Mouse (Mus musculus) CH12.LX (cell line): Measurements from ENCODE around the gene Hspa12a. TPM values are rescaled to one million over a fixed set of nuclear protein-coding genes. Genes with fewer than 3 reads are reported as not detected.

Source experiments
- DNase-seq: peaks from one replicate; pipeline ENCODE4 v3.0.0-alpha.2; 2013; ENCODE audit errors: extremely low read depth
- H3K27ac ChIP-seq: 2 replicates; pipeline ENCODE4 v1.5.1; 2012; ENCODE audit warnings: low read depth, mild to moderate bottlenecking, control low read depth, moderate library complexity; ENCODE audit not compliant: insufficient read depth
- H3K27me3 ChIP-seq: replicated peaks from 2 replicates; pipeline ENCODE3; 2012; ENCODE audit warnings: inconsistent platforms
- H3K36me3 ChIP-seq, 2 experiments: replicated peaks in 1 of 2; 2 replicates each; pipeline versions ENCODE3 to v1.6.1; 2012; ENCODE audit warnings: inconsistent platforms in 1 of 2, low read length in 1 of 2, mild to moderate bottlenecking in 1 of 2, mixed read lengths in 1 of 2, moderate library complexity in 1 of 2; ENCODE audit not compliant: control insufficient read depth in 1 of 2, insufficient read depth in 1 of 2
- H3K4me1 ChIP-seq, 2 experiments: 2 replicates each; pipeline ENCODE4 v1.6.1; 2012; ENCODE audit warnings: inconsistent platforms in 1 of 2, moderate library complexity in 1 of 2; ENCODE audit not compliant: insufficient read depth in 2 of 2, control insufficient read depth in 1 of 2
- H3K4me2 ChIP-seq: 2 replicates; pipeline ENCODE4 v1.6.1; 2012; ENCODE audit warnings: low read depth, mild to moderate bottlenecking, control low read depth; ENCODE audit not compliant: poor library complexity, insufficient read depth, severe bottlenecking
- H3K4me3 ChIP-seq, 3 experiments: fragments of 150-350 bp in 1 of 3; sonication (generic) in 1 of 3; replicated peaks in 1 of 3; 2 replicates each; pipeline versions ENCODE3 to v1.5.1; 2011 to 2012; ENCODE audit warnings: low read depth in 2 of 3, low read length in 2 of 3, mild to moderate bottlenecking in 2 of 3, moderate library complexity in 2 of 3, control low read depth in 1 of 3, improper control_type of control experiment in 1 of 3, inconsistent platforms in 1 of 3, mixed read lengths in 1 of 3; ENCODE audit not compliant: poor library complexity in 1 of 3
- H3K79me2 ChIP-seq: replicated peaks from 2 replicates; pipeline ENCODE4 v1.6.1; 2012; ENCODE audit warnings: mild to moderate bottlenecking, moderate library complexity; ENCODE audit not compliant: control insufficient read depth, poor library complexity, insufficient read depth, severe bottlenecking; ENCODE audit errors: extremely low read depth
- H3K9ac ChIP-seq: 2 replicates; pipeline ENCODE4 v1.6.1; 2012; ENCODE audit warnings: low read depth, mild to moderate bottlenecking, control low read depth, moderate library complexity; ENCODE audit not compliant: insufficient read depth
- H3K9me3 ChIP-seq: replicated peaks from 2 replicates; pipeline ENCODE3; 2012; ENCODE audit warnings: low read length, inconsistent platforms, mixed read lengths
- CHD1 ChIP-seq: IDR thresholded peaks from 2 replicates; pipeline ENCODE4 v1.6.1; 2012; ENCODE audit warnings: low read depth, low read length, improper control_type of control experiment, inconsistent platforms
- CHD2 ChIP-seq: IDR thresholded peaks from 2 replicates; pipeline ENCODE4 v1.6.1; 2011; ENCODE audit warnings: low read length, improper control_type of control experiment
- CTCF ChIP-seq, 2 experiments: IDR thresholded peaks in 1 of 2; conservative IDR thresholded peaks in 1 of 2; 2 replicates each; pipeline ENCODE4 v1.5.1; 2011 to 2012; ENCODE audit warnings: low read depth in 2 of 2, low read length in 2 of 2, improper control_type of control experiment in 1 of 2, inconsistent platforms in 1 of 2, mild to moderate bottlenecking in 1 of 2, moderate library complexity in 1 of 2
- E2F4 ChIP-seq: IDR thresholded peaks from 2 replicates; pipeline ENCODE4 v1.6.1; 2011; ENCODE audit warnings: low read depth, low read length, improper control_type of control experiment; ENCODE audit not compliant: insufficient replicate concordance
- JUN ChIP-seq: IDR thresholded peaks from 2 replicates; pipeline ENCODE4 v1.6.1; 2011; ENCODE audit warnings: low read depth, mild to moderate bottlenecking, low read length, improper control_type of control experiment, moderate library complexity; ENCODE audit not compliant: insufficient read depth
- MAX ChIP-seq: IDR thresholded peaks from 2 replicates; pipeline ENCODE4 v1.6.1; 2011; ENCODE audit warnings: low read length, improper control_type of control experiment
- MAZ ChIP-seq: IDR thresholded peaks from 2 replicates; pipeline ENCODE4 v1.6.1; 2012; ENCODE audit warnings: low read depth, mild to moderate bottlenecking, inconsistent platforms, low read length, improper control_type of control experiment, moderate library complexity
- MEF2A ChIP-seq: IDR thresholded peaks from 2 replicates; pipeline ENCODE4 v1.6.1; 2014; ENCODE audit warnings: low read depth, mild to moderate bottlenecking, inconsistent platforms, low read length, improper control_type of control experiment, borderline replicate concordance
- MYC ChIP-seq: IDR thresholded peaks from 2 replicates; pipeline ENCODE4 v1.6.1; 2011; ENCODE audit warnings: low read depth, mild to moderate bottlenecking, improper control_type of control experiment, low read length
- NELFE ChIP-seq: IDR thresholded peaks from 2 replicates; pipeline ENCODE4 v1.6.1; 2011; ENCODE audit warnings: low read depth, low read length, improper control_type of control experiment
- NRF1 ChIP-seq: IDR thresholded peaks from 2 replicates; pipeline ENCODE4 v1.6.1; 2014; ENCODE audit warnings: low read depth, mild to moderate bottlenecking, inconsistent platforms, low read length, improper control_type of control experiment, moderate library complexity
- POLR2A ChIP-seq: IDR thresholded peaks from 2 replicates; pipeline ENCODE4 v1.6.1; 2011; ENCODE audit warnings: low read depth, mild to moderate bottlenecking, improper control_type of control experiment, low read length
- RAD21 ChIP-seq: IDR thresholded peaks from 2 replicates; pipeline ENCODE4 v1.6.1; 2011; ENCODE audit warnings: low read depth, mild to moderate bottlenecking, low read length, improper control_type of control experiment, moderate library complexity
- RCOR1 ChIP-seq: conservative IDR thresholded peaks from 2 replicates; pipeline ENCODE4 v1.6.1; 2012; ENCODE audit warnings: low read depth, mild to moderate bottlenecking, inconsistent platforms, low read length, improper control_type of control experiment
- SMC3 ChIP-seq: IDR thresholded peaks from 2 replicates; pipeline ENCODE4 v1.6.1; 2011; ENCODE audit warnings: low read depth, low read length, improper control_type of control experiment
- USF2 ChIP-seq: conservative IDR thresholded peaks from 2 replicates; pipeline ENCODE4 v1.6.1; 2011; ENCODE audit warnings: low read depth, low read length, improper control_type of control experiment
- ZKSCAN1 ChIP-seq: IDR thresholded peaks from 2 replicates; pipeline ENCODE4 v1.6.1; 2012; ENCODE audit warnings: low read depth, inconsistent platforms, low read length, improper control_type of control experiment, borderline replicate concordance
- ZMIZ1 ChIP-seq: IDR thresholded peaks from 2 replicates; pipeline ENCODE4 v1.6.1; 2012; ENCODE audit warnings: low read depth, mild to moderate bottlenecking, inconsistent platforms, low read length, improper control_type of control experiment
- ZNF384 ChIP-seq: IDR thresholded peaks from 2 replicates; pipeline ENCODE4 v1.6.1; 2012; ENCODE audit warnings: low read depth, low read length, improper control_type of control experiment, inconsistent platforms
- dilution Hi-C: fragments of 300-500 bp; cut with MboI; formaldehyde crosslinking; loops from 2 replicates; pipeline ENCODE4 v1.14.3; 2020; ENCODE audit warnings: low sequenced_read_pairs; ENCODE audit not compliant: extremely low pct_unique_long_range_greater_than_20kb, extremely low pct_ligation_motif_present
- in situ Hi-C: fragments of 300-500 bp; cut with MboI; formaldehyde crosslinking; loops from 3 replicates; pipeline ENCODE4 v1.14.3; 2019; ENCODE audit warnings: low sequenced_read_pairs, low pct_ligation_motif_present, low pct_unique_long_range_greater_than_20kb, mixed read lengths
- polyA plus RNA-seq: library from polyadenylated mRNA; unstranded; fragments of >175 nt; gene quantifications from 2 replicates; pipeline ENCODE4 v1.2.1, GENCODE M21; 2012; ENCODE audit warnings: low read depth; ENCODE audit not compliant: insufficient read length
- total RNA-seq, 2 experiments: library from RNA; depleted of rRNA; stranded (reverse); fragments of 300-350 nt in 1 of 2; fragments of >200 nt in 1 of 2; gene quantifications; 2 replicates each; pipeline ENCODE4 v1.2.3; 2012 to 2014

The Hspa12a gene
- total and polyA plus RNA-seq, 3 experiments = 1.4 to 1.9 (median 1.4) TPM

- H3K27me3 ChIP-seq = no peaks in the 10 kb centered on the region
- no peak for DNase-seq
- TF ChIP-seq CHD1 = no peak
- no peak for TF ChIP-seq RAD21
- no peak for TF ChIP-seq CHD2
- no peak for TF ChIP-seq USF2
- TF ChIP-seq MYC = no peak
- no peak for TF ChIP-seq ZKSCAN1
- no peak for TF ChIP-seq MAZ
- no peak for TF ChIP-seq ZMIZ1
- TF ChIP-seq MEF2A = no peak
- TF ChIP-seq ZNF384 = no peak
- no peak for TF ChIP-seq NRF1
- no peak for TF ChIP-seq E2F4
- no peak for TF ChIP-seq MAX
- no peak for TF ChIP-seq POLR2A
- TF ChIP-seq JUN = no peak
- H3K9ac ChIP-seq = no peak overlapping the region
- no peaks in the 10 kb centered on the region for H3K79me2 ChIP-seq
- H3K36me3 ChIP-seq = no peaks in the 10 kb centered on the region
- peaks cover 14 to 17% of the 10 kb centered on the region in 2 experiments for H3K4me1 ChIP-seq
- in situ Hi-C loops = no loop called here
- H3K4me2 ChIP-seq = no peak overlapping the region
- dilution Hi-C loops = no loop called here
- H3K9me3 ChIP-seq = no peaks in the 10 kb centered on the region
- no peak overlapping the region for H3K4me3 ChIP-seq
- H3K27ac ChIP-seq = no peak overlapping the region
These were observed 176.1 kb downstream of the Hspa12a start for GRCm38 (mm10) chr19:58767329-58767728.

DNA sequence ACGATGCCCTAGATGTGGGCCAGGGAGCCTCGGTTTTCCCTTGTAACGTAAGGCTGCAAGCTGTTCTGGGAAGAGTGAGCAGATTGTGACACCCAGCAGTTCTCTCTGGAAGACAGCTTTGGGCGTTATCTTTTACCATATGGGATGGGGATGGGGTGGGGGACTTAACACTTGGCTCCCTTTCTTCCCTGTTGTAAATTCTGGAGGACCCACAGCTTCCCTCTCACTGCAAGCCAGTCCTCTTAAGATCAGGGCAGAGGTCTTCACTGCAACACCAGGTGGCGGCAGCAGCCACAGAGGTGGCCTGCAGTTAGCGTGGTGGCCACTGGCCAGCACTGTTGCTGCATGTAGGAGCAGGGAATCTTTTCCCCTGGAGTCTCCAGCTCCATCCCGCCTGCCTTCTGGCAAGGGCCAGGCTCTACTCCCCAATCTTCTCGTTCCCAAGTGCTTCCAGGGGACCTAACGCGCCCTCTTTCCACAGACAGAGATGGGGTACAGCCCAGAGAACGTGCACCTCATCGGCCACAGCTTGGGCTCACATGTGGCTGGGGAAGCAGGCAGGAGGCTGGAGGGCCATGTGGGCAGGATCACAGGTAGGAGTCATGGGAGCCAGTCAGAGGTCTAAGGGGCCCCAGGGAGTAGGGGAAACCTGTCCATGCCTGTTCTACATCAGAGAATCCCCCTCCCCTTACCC is 180.5 kb downstream of the Hspa12a start:
- Histone ChIP-seq H3K9me3 (no peaks in the 10 kb centered on the region), H3K36me3 (no peaks in the 10 kb centered on the region)
- TF ChIP-seq ZNF384 = no peak
- no peak for TF ChIP-seq RCOR1
- TF ChIP-seq SMC3 = peak; percentile 84
- TF ChIP-seq NELFE = peak; percentile 33; the same call in 1 of the 2 replicates
- peak; percentile 66 for TF ChIP-seq RAD21
- peak; percentile 24 to 97; a peak in 3 of 4 replicates for TF ChIP-seq CTCF (conservative IDR thresholded peaks at IDR 0.05 in 1 of 2, IDR thresholded peaks at IDR 0.05 in 1 of 2; ENCODE audit: low read depth in 2 of 2, low read length in 2 of 2)
- TF ChIP-seq, all 38 proteins: peak for 4
- H3K27ac ChIP-seq = no peak overlapping the region
- H3K27me3 ChIP-seq = no peaks in the 10 kb centered on the region
- peaks cover 8 to 14% of the 10 kb centered on the region in 2 experiments; a peak in 3 of 4 replicates for H3K4me1 ChIP-seq
- DNase-seq = peak; percentile 29
- dilution Hi-C loops (no loop called here), in situ Hi-C loops (no loop called here)
- no peak overlapping the region for H3K4me2 ChIP-seq
- no peak overlapping the region for H3K9ac ChIP-seq
- no peak overlapping the region for H3K4me3 ChIP-seq
- H3K79me2 ChIP-seq = no peaks in the 10 kb centered on the region
